Mouse (Mus musculus): ENCODE measurements around the gene Ccnq. TPM values are rescaled to one million over a fixed set of nuclear protein-coding genes. Genes with fewer than 3 reads are reported as not detected.

Ccnq gene
- polyA plus RNA-seq, 1 experiment, result 75.6 TPM

- no peaks in the 10 kb centered on the region for H3K36me3 ChIP-seq (ENCODE audit: control insufficient read depth, insufficient read depth, low read length)
- DNase-seq, result no peak
- no peaks in the 10 kb centered on the region for H3K4me1 ChIP-seq (replicated peaks; ENCODE audit: control insufficient read depth, insufficient read depth, low read length)
- H3K27me3 ChIP-seq (ENCODE audit: control insufficient read depth, insufficient read depth, low read length), result no peaks in the 10 kb centered on the region
- H3K4me3 ChIP-seq (ENCODE audit: control insufficient read depth, insufficient read depth, low read length), result no peak overlapping the region
- no peak overlapping the region for H3K27ac ChIP-seq (ENCODE audit: control insufficient read depth, insufficient read depth, low read length)
- TF ChIP-seq CTCF (IDR thresholded peaks at IDR 0.05; ENCODE audit: borderline replicate concordance, control insufficient read depth, extremely low read depth, insufficient read depth, low read length, poor library complexity) (no peak), POLR2A (IDR thresholded peaks at IDR 0.05; ENCODE audit: control insufficient read depth, extremely low read depth, insufficient read depth, low read length, poor library complexity) (no peak)
- WGBS, result 90% methylated on average over 4 of the region's 4 CpGs
Observed at GRCm38 (mm10) chr11:78717655-78718054, 33.9 kb downstream of the Ccnq start.

- Histone ChIP-seq H3K27ac (ENCODE audit: control insufficient read depth, insufficient read depth, low read length) (no peak overlapping the region), H3K4me3 (ENCODE audit: control insufficient read depth, insufficient read depth, low read length) (no peak overlapping the region), H3K36me3 (ENCODE audit: control insufficient read depth, insufficient read depth, low read length) (no peaks in the 10 kb centered on the region), H3K27me3 (ENCODE audit: control insufficient read depth, insufficient read depth, low read length) (no peaks in the 10 kb centered on the region), H3K4me1 (replicated peaks; ENCODE audit: control insufficient read depth, insufficient read depth, low read length) (no peaks in the 10 kb centered on the region)
- WGBS, result 88% methylated on average over 2 of the region's 2 CpGs
- DNase-seq, result no peak
- TF ChIP-seq POLR2A (IDR thresholded peaks at IDR 0.05; ENCODE audit: control insufficient read depth, extremely low read depth, insufficient read depth, low read length, poor library complexity), result no peak
- TF ChIP-seq CTCF (IDR thresholded peaks at IDR 0.05; ENCODE audit: borderline replicate concordance, control insufficient read depth, extremely low read depth, insufficient read depth, low read length, poor library complexity), result no peak
Observed at GRCm38 (mm10) chr11:78708642-78709041, 42.9 kb downstream of the Ccnq start.

GRCm38 (mm10) chr11:78706026-78706425 lies 45.5 kb downstream of the Ccnq start:
- TF ChIP-seq POLR2A (IDR thresholded peaks at IDR 0.05; ENCODE audit: control insufficient read depth, extremely low read depth, insufficient read depth, low read length, poor library complexity), result no peak
- H3K4me1 ChIP-seq (replicated peaks; ENCODE audit: control insufficient read depth, insufficient read depth, low read length), result no peaks in the 10 kb centered on the region
- H3K4me3 ChIP-seq (ENCODE audit: control insufficient read depth, insufficient read depth, low read length), result no peak overlapping the region
- H3K27ac ChIP-seq (ENCODE audit: control insufficient read depth, insufficient read depth, low read length), result no peak overlapping the region
- H3K27me3 ChIP-seq (ENCODE audit: control insufficient read depth, insufficient read depth, low read length), result no peaks in the 10 kb centered on the region
- DNase-seq, result no peak
- H3K36me3 ChIP-seq (ENCODE audit: control insufficient read depth, insufficient read depth, low read length), result no peaks in the 10 kb centered on the region

GRCm38 (mm10) chr11:78703085-78703484 lies 48.4 kb downstream of the Ccnq start:
- DNase-seq, result no peak
- TF ChIP-seq POLR2A (IDR thresholded peaks at IDR 0.05; ENCODE audit: control insufficient read depth, extremely low read depth, insufficient read depth, low read length, poor library complexity) (no peak), CTCF (IDR thresholded peaks at IDR 0.05; ENCODE audit: borderline replicate concordance, control insufficient read depth, extremely low read depth, insufficient read depth, low read length, poor library complexity) (no peak)
- Histone ChIP-seq H3K27ac (ENCODE audit: control insufficient read depth, insufficient read depth, low read length) (no peak overlapping the region), H3K36me3 (ENCODE audit: control insufficient read depth, insufficient read depth, low read length) (no peaks in the 10 kb centered on the region), H3K27me3 (ENCODE audit: control insufficient read depth, insufficient read depth, low read length) (no peaks in the 10 kb centered on the region), H3K4me1 (replicated peaks; ENCODE audit: control insufficient read depth, insufficient read depth, low read length) (no peaks in the 10 kb centered on the region), H3K4me3 (ENCODE audit: control insufficient read depth, insufficient read depth, low read length) (no peak overlapping the region)
- WGBS, result 64% methylated on average over 5 of the region's 5 CpGs

GRCm38 (mm10) chr11:78702319-78702718 lies 49.2 kb downstream of the Ccnq start:
- Histone ChIP-seq H3K27ac (ENCODE audit: control insufficient read depth, insufficient read depth, low read length) (no peak overlapping the region), H3K27me3 (ENCODE audit: control insufficient read depth, insufficient read depth, low read length) (no peaks in the 10 kb centered on the region), H3K4me3 (ENCODE audit: control insufficient read depth, insufficient read depth, low read length) (no peak overlapping the region), H3K4me1 (replicated peaks; ENCODE audit: control insufficient read depth, insufficient read depth, low read length) (no peaks in the 10 kb centered on the region), H3K36me3 (ENCODE audit: control insufficient read depth, insufficient read depth, low read length) (no peaks in the 10 kb centered on the region)
- no peak for DNase-seq
- TF ChIP-seq POLR2A (IDR thresholded peaks at IDR 0.05; ENCODE audit: control insufficient read depth, extremely low read depth, insufficient read depth, low read length, poor library complexity) (no peak), CTCF (IDR thresholded peaks at IDR 0.05; ENCODE audit: borderline replicate concordance, control insufficient read depth, extremely low read depth, insufficient read depth, low read length, poor library complexity) (no peak)
- 68% methylated on average over 3 of the region's 3 CpGs for WGBS

Other genes starting within 250 kb of the Ccnq start
- gene Sebox, start 248.3 kb downstream of the Ccnq start, polyA plus RNA-seq (2012; rRNA removed), result 0.09 and 0.13 TPM in 2 replicates
- gene Tmem199, start 239.6 kb downstream of the Ccnq start, polyA plus RNA-seq (2012; rRNA removed), result 13.5 and 17.3 TPM in 2 replicates
- 41.3 and 43.6 TPM in 2 replicates for gene Poldip2, start 239.5 kb downstream of the Ccnq start, polyA plus RNA-seq (2012; rRNA removed)
- 13.4 and 14.3 TPM in 2 replicates for gene Tnfaip1, start 215.4 kb downstream of the Ccnq start, polyA plus RNA-seq (2012; rRNA removed)
- gene Ift20, start 215.4 kb downstream of the Ccnq start, polyA plus RNA-seq (2012; rRNA removed), result 58.4 and 60.7 TPM in 2 replicates
- 20.6 and 21.6 TPM in 2 replicates for gene Tmem97, start 201.0 kb downstream of the Ccnq start, polyA plus RNA-seq (2012; rRNA removed)
- gene Nlk, start 54.4 kb downstream of the Ccnq start, polyA plus RNA-seq (2012; rRNA removed), result 46.7 and 52.6 TPM in 2 replicates
- gene Lyrm9, start 74.9 kb upstream of the Ccnq start, polyA plus RNA-seq (2012; rRNA removed), result 20.7 and 28.1 TPM in 2 replicates
- gene Nos2, start 169.1 kb upstream of the Ccnq start, polyA plus RNA-seq (2012; rRNA removed), result 8.2 and 8.3 TPM in 2 replicates
- gene Lgals9, start 233.2 kb upstream of the Ccnq start, polyA plus RNA-seq (2012; rRNA removed), result 589 and 601 TPM in 2 replicates